Mouse (Mus musculus): ENCODE data around the gene Nt5c3.

- TF ChIP-seq CTCF (IDR thresholded peaks at IDR 0.05; ENCODE audit: extremely low read depth, insufficient read depth, low read length) (no peak), POLR2A (IDR thresholded peaks at IDR 0.05; ENCODE audit: extremely low read depth, insufficient read depth, low read length) (no peak)
These were observed 35.2 kb downstream of the Nt5c3 start for GRCm38 (mm10) chr6:56888561-56888960.

All from cortical plate, adult 2 months (tissue).